Mouse (Mus musculus) heart, postnatal 0 days (tissue): ENCODE results near the gene Kmt2a. TPM values are rescaled to one million over a fixed set of nuclear protein-coding genes. Genes with fewer than 3 reads are reported as not detected.
A peak's percentile ranks its signal among the peaks of the same experiment; 100 is the strongest.
"Not testable (repeated sequence)": the region's sequence is repeated elsewhere in the genome, so short reads cannot be mapped to it uniquely, and the experiment has no call there.

ENCODE experiments used
- ATAC-seq: fragments of 200-750 bp; cut with Nextera tagmentation; 2 replicates; pipeline ENCODE4 v1.8.0; 2017; ENCODE audit warnings: low read depth, moderate number of reproducible peaks, moderate library complexity; ENCODE audit not compliant: insufficient read depth
- DNase-seq: peaks from one replicate; pipeline ENCODE4 v3.0.0-alpha.2; 2016; ENCODE audit warnings: low spot score
- H3K27ac ChIP-seq: fragments of 300-500 bp; sonication (generic); 2 replicates; pipeline ENCODE4 v1.5.1; 2014; ENCODE audit warnings: low read depth, mild to moderate bottlenecking
- H3K27me3 ChIP-seq: fragments of 300-500 bp; sonication (generic); 2 replicates; pipeline ENCODE4 v1.6.1; 2014; ENCODE audit warnings: low read length, mixed read lengths; ENCODE audit not compliant: control insufficient read depth, insufficient read depth
- H3K36me3 ChIP-seq: fragments of 300-500 bp; sonication (generic); replicated peaks from 2 replicates; pipeline ENCODE4 v1.6.1; 2014; ENCODE audit warnings: low read length, mixed read lengths; ENCODE audit not compliant: control insufficient read depth, insufficient read depth
- H3K4me1 ChIP-seq: fragments of 300-500 bp; sonication (generic); 2 replicates; pipeline ENCODE4 v1.6.1; 2014; ENCODE audit warnings: antibody characterized with exemption; ENCODE audit not compliant: control insufficient read depth, insufficient read depth
- H3K4me2 ChIP-seq: fragments of 300-500 bp; sonication (generic); 2 replicates; pipeline ENCODE4 v1.6.1; 2014; ENCODE audit warnings: low read depth, mild to moderate bottlenecking, low read length, moderate library complexity
- H3K4me3 ChIP-seq: fragments of 300-500 bp; sonication (generic); 2 replicates; pipeline ENCODE4 v1.5.1; 2014; ENCODE audit warnings: low read depth, low read length
- H3K9ac ChIP-seq: fragments of 300-500 bp; sonication (generic); replicated peaks from 2 replicates; pipeline ENCODE4 v1.6.1; 2014; ENCODE audit warnings: low read depth, low read length, mixed read lengths
- H3K9me3 ChIP-seq: fragments of 300-500 bp; sonication (generic); replicated peaks from 2 replicates; pipeline ENCODE4 v1.6.1; 2016; ENCODE audit warnings: low read length; ENCODE audit not compliant: control insufficient read depth
- CTCF ChIP-seq: IDR thresholded peaks from 2 replicates; pipeline ENCODE4 v1.5.1; 2016; ENCODE audit warnings: antibody characterized with exemption, control low read depth, low read depth
- EP300 ChIP-seq: IDR thresholded peaks from 2 replicates; pipeline ENCODE4 v1.6.1; 2016; ENCODE audit warnings: antibody characterized with exemption, low read depth
- WGBS: fragments of 180-500 bp; shearing (Covaris S2); extraction: QIAGEN DNeasy Blood & Tissue Kit; methylation state at CpG from one replicate; pipeline ENCODE4 v1.1.7; 2014; 5-methylcytosine and 5-hydroxymethylcytosine counted together
- polyA plus RNA-seq: library from polyadenylated mRNA; unstranded; fragments of >200 nt; fragmentation: Nextera tagmentation; extraction: Ambion mirVana; gene quantifications from 2 replicates; pipeline ENCODE4 v1.2.1, GENCODE M21; 2015
- total RNA-seq: library from RNA; depleted of rRNA; stranded (reverse); fragments of >200 nt; gene quantifications from 2 replicates; pipeline ENCODE4 v1.2.3, GENCODE M21; 2014; ENCODE audit warnings: low replicate concordance

The Kmt2a gene
- total and polyA plus RNA-seq, 2 experiments from 2014 or later = 4.2 to 7.8 TPM

GRCm38 (mm10) chr9:44798298-44798697, 82.8 kb downstream of the Kmt2a start:
- 39% methylated on average over 7 of the region's 7 CpGs for WGBS
- Histone ChIP-seq H3K4me1 (peaks cover 13% of the 10 kb centered on the region; the same call in 1 of the 2 replicates), H3K27me3 (no peaks in the 10 kb centered on the region; the same call in 1 of the 2 replicates), H3K36me3 (no peaks in the 10 kb centered on the region), H3K9ac (no peak overlapping the region), H3K27ac (no peak overlapping the region), H3K4me2 (peak overlapping the region; percentile 97), H3K4me3 (no peak overlapping the region), H3K9me3 (no peaks in the 10 kb centered on the region)
- no peak for DNase-seq
- ATAC-seq = no peak
- TF ChIP-seq EP300 = no peak
- TF ChIP-seq CTCF = no peak

- TF ChIP-seq EP300 (no peak), CTCF (no peak)
- Histone ChIP-seq H3K4me2 (no peak overlapping the region), H3K27me3 (no peaks in the 10 kb centered on the region; the same call in 1 of the 2 replicates), H3K36me3 (peaks cover 47% of the 10 kb centered on the region), H3K9ac (no peak overlapping the region), H3K4me1 (no peaks in the 10 kb centered on the region), H3K27ac (no peak overlapping the region), H3K9me3 (no peaks in the 10 kb centered on the region), H3K4me3 (no peak overlapping the region)
- whole genome bisulfite sequencing = 72% methylated on average over 9 of the region's 9 CpGs
- no peak for ATAC-seq
- no peak for DNase-seq
Measured at GRCm38 (mm10) chr9:44792842-44793241, 88.3 kb downstream of the Kmt2a start.

GRCm38 (mm10) chr9:44772750-44773651, 108.1 kb downstream of the Kmt2a start:
- Histone ChIP-seq H3K9me3 (no peaks in the 10 kb centered on the region), H3K36me3 (peaks cover 11% of the 10 kb centered on the region; the same call in 1 of the 2 replicates), H3K27ac (peak overlapping the region; percentile 87), H3K4me3 (peak overlapping the region; percentile 85), H3K27me3 (no peaks in the 10 kb centered on the region), H3K4me2 (peak overlapping the region; percentile 95), H3K4me1 (peaks cover 7% of the 10 kb centered on the region), H3K9ac (peak overlapping the region; percentile 85)
- peak; percentile 91 for TF ChIP-seq CTCF
- TF ChIP-seq EP300 = peak; percentile 84
- peak; percentile 100 for ATAC-seq
- 1% methylated on average over 41 of the region's 41 CpGs for WGBS
- DNase-seq = peak; percentile 97

- H3K4me2 ChIP-seq = no peak overlapping the region
- TF ChIP-seq CTCF (no peak), EP300 (no peak)
- peaks cover 11% of the 10 kb centered on the region; the same call in 1 of the 2 replicates for H3K36me3 ChIP-seq
- H3K4me3 ChIP-seq = no peak overlapping the region
- no peak overlapping the region for H3K9ac ChIP-seq
- peak overlapping the region; percentile 26 for H3K27ac ChIP-seq
- WGBS = 14% methylated on average over 5 of the region's 5 CpGs
- H3K27me3 ChIP-seq = no peaks in the 10 kb centered on the region
- ATAC-seq = no peak
- H3K4me1 ChIP-seq = peaks cover 7% of the 10 kb centered on the region
- no peaks in the 10 kb centered on the region for H3K9me3 ChIP-seq
- DNase-seq = no peak
Measured at GRCm38 (mm10) chr9:44772392-44772749, 108.7 kb downstream of the Kmt2a start.

- no peak overlapping the region for H3K9ac ChIP-seq
- ATAC-seq = no peak
Measured at GRCm38 (mm10) chr9:44771376-44771775, 109.7 kb downstream of the Kmt2a start.

GRCm38 (mm10) chr9:44768029-44768394, 113.1 kb downstream of the Kmt2a start:
- WGBS = 47% methylated on average over 7 of the region's 9 CpGs
- Histone ChIP-seq H3K4me1 (peaks cover 22% of the 10 kb centered on the region), H3K27ac (peak overlapping the region; percentile 99; the same call in 1 of the 2 replicates), H3K9ac (0 out of 2 replicates have a peak overlapping the region, but pooled peaks have one; percentile 98), H3K4me2 (peak overlapping the region; percentile 75), H3K4me3 (peak overlapping the region; percentile 96)
- H3K36me3 ChIP-seq, DNase-seq, ATAC-seq, H3K9me3 ChIP-seq, H3K27me3 ChIP-seq: not testable (repeated sequence)

More at GRCm38 (mm10) chr9:44771376-44771775, 109.7 kb downstream of the Kmt2a start:
- Histone ChIP-seq H3K4me1 (peaks cover 9% of the 10 kb centered on the region), H3K9me3 (no peaks in the 10 kb centered on the region), H3K4me2 (no peak overlapping the region), H3K27me3 (no peaks in the 10 kb centered on the region), H3K36me3 (peaks cover 11% of the 10 kb centered on the region; the same call in 1 of the 2 replicates), H3K4me3 (no peak overlapping the region), H3K27ac (no peak overlapping the region)
- TF ChIP-seq EP300 (no peak), CTCF (no peak)
- 93% methylated on average over 5 of the region's 5 CpGs for WGBS
- no peak for DNase-seq
